Mouse (Mus musculus): Measurements from ENCODE around the gene Negr1.

The Negr1 gene

GRCm38 (mm10) chr3:157108156-157108555 lies 546.6 kb downstream of the Negr1 start:
- no peak for DNase-seq (ENCODE audit: low spot score)

- peak; percentile 8 for DNase-seq (ENCODE audit: low spot score)
These were observed 547.7 kb downstream of the Negr1 start for GRCm38 (mm10) chr3:157109308-157109707.

- DNase-seq (ENCODE audit: low spot score): no peak
These were observed 553.6 kb downstream of the Negr1 start for GRCm38 (mm10) chr3:157115105-157115760.

GRCm38 (mm10) chr3:157116024-157116423 lies 554.4 kb downstream of the Negr1 start:
- no peak for DNase-seq (ENCODE audit: low spot score)

GRCm38 (mm10) chr3:157119916-157120315 lies 558.3 kb downstream of the Negr1 start:
- no peak for DNase-seq (ENCODE audit: low spot score)

GRCm38 (mm10) chr3:157146124-157146855 lies 584.7 kb downstream of the Negr1 start:
- DNase-seq (ENCODE audit: low spot score): no peak

- DNase-seq (ENCODE audit: low spot score): no peak
These were observed 593.3 kb downstream of the Negr1 start for GRCm38 (mm10) chr3:157154902-157155301.

- DNase-seq (ENCODE audit: low spot score): no peak
These were observed 593.9 kb downstream of the Negr1 start for GRCm38 (mm10) chr3:157155513-157155912.

- no peak for DNase-seq (ENCODE audit: low spot score)
These were observed 603.4 kb downstream of the Negr1 start for GRCm38 (mm10) chr3:157164840-157165595.

GRCm38 (mm10) chr3:157181975-157182374 lies 620.4 kb downstream of the Negr1 start:
- no peak for DNase-seq (ENCODE audit: low spot score)

- no peak for DNase-seq (ENCODE audit: low spot score)
These were observed 627.5 kb downstream of the Negr1 start for GRCm38 (mm10) chr3:157188939-157189725.

GRCm38 (mm10) chr3:157189834-157190233 lies 628.2 kb downstream of the Negr1 start:
- DNase-seq (ENCODE audit: low spot score): no peak

- DNase-seq (ENCODE audit: low spot score): no peak
These were observed 629.0 kb downstream of the Negr1 start for GRCm38 (mm10) chr3:157190551-157190950.

GRCm38 (mm10) chr3:157192021-157192420 lies 630.4 kb downstream of the Negr1 start:
- DNase-seq (ENCODE audit: low spot score): no peak

GRCm38 (mm10) chr3:157193141-157193540 lies 631.5 kb downstream of the Negr1 start:
- no peak for DNase-seq (ENCODE audit: low spot score)

GRCm38 (mm10) chr3:157198659-157199058 lies 637.1 kb downstream of the Negr1 start:
- no peak for DNase-seq (ENCODE audit: low spot score)

GRCm38 (mm10) chr3:157201726-157202125 lies 640.1 kb downstream of the Negr1 start:
- DNase-seq (ENCODE audit: low spot score): no peak

- no peak for DNase-seq (ENCODE audit: low spot score)
These were observed 642.0 kb downstream of the Negr1 start for GRCm38 (mm10) chr3:157203573-157203972.

- DNase-seq (ENCODE audit: low spot score): no peak
These were observed 645.2 kb downstream of the Negr1 start for GRCm38 (mm10) chr3:157206752-157207151.

- DNase-seq (ENCODE audit: low spot score): no peak
These were observed 647.4 kb downstream of the Negr1 start for GRCm38 (mm10) chr3:157208966-157209365.

- no peak for DNase-seq (ENCODE audit: low spot score)
These were observed 647.8 kb downstream of the Negr1 start for GRCm38 (mm10) chr3:157209386-157209785.

All from urinary bladder, postnatal 25 days (tissue).